Mouse (Mus musculus) kidney, embryonic 14.5 days (tissue): ENCODE measurements around the gene Kcnn3. TPM values are rescaled to one million over a fixed set of nuclear protein-coding genes. Genes with fewer than 3 reads are reported as not detected.

ENCODE experiments used
- ATAC-seq: fragments of 200-750 bp; cut with Nextera tagmentation; 2 replicates; pipeline ENCODE4 v1.8.0; 2017; ENCODE audit warnings: moderate number of reproducible peaks, mild to moderate bottlenecking, moderate TSS enrichment, moderate library complexity; ENCODE audit not compliant: low FRiP score, low TSS enrichment
- H3K27ac ChIP-seq: fragments of 300-500 bp; sonication (generic); 2 replicates; pipeline ENCODE4 v1.5.1; 2014; ENCODE audit warnings: low read depth, mild to moderate bottlenecking, low read length, moderate library complexity, mixed read lengths
- H3K27me3 ChIP-seq: fragments of 300-500 bp; sonication (generic); 2 replicates; pipeline ENCODE4 v1.6.1; 2014; ENCODE audit warnings: mild to moderate bottlenecking, low read length; ENCODE audit not compliant: control insufficient read depth, insufficient read depth
- H3K36me3 ChIP-seq: fragments of 300-500 bp; sonication (generic); 2 replicates; pipeline ENCODE4 v1.6.1; 2014; ENCODE audit warnings: low read length, mixed read lengths; ENCODE audit not compliant: control insufficient read depth, insufficient read depth
- H3K4me1 ChIP-seq: fragments of 300-500 bp; sonication (generic); 2 replicates; pipeline ENCODE4 v1.6.1; 2014; ENCODE audit warnings: low read length, mixed read lengths; ENCODE audit not compliant: control insufficient read depth, insufficient read depth
- H3K4me2 ChIP-seq: fragments of 300-500 bp; sonication (generic); replicated peaks from 2 replicates; pipeline ENCODE4 v1.6.1; 2014; ENCODE audit warnings: low read depth, mild to moderate bottlenecking, low read length
- H3K4me3 ChIP-seq: fragments of 300-500 bp; sonication (generic); 2 replicates; pipeline ENCODE4 v1.5.1; 2014; ENCODE audit warnings: mild to moderate bottlenecking, low read length
- H3K9ac ChIP-seq: fragments of 300-500 bp; sonication (generic); 2 replicates; pipeline ENCODE4 v1.6.1; 2014; ENCODE audit warnings: low read depth, mild to moderate bottlenecking, low read length, moderate library complexity
- H3K9me3 ChIP-seq: fragments of 300-500 bp; sonication (generic); 2 replicates; pipeline ENCODE4 v1.6.1; 2016; ENCODE audit warnings: low read length; ENCODE audit not compliant: control insufficient read depth
- WGBS: fragments of 180-500 bp; shearing (Covaris S2); extraction: QIAGEN DNeasy Blood & Tissue Kit; methylation state at CpG from one replicate; pipeline ENCODE4 v1.1.7; 2014; 5-methylcytosine and 5-hydroxymethylcytosine counted together
- polyA plus RNA-seq: library from polyadenylated mRNA; unstranded; fragments of >200 nt; fragmentation: Nextera tagmentation; extraction: Ambion mirVana; gene quantifications from 2 replicates; pipeline ENCODE4 v1.2.1, GENCODE M21; 2014

The Kcnn3 gene
- polyA plus RNA-seq, 1 experiment from 2014 or later: 2.1 TPM

- no peak overlapping the region for H3K4me2 ChIP-seq
- no peak for ATAC-seq
- H3K9me3 ChIP-seq: no peaks in the 10 kb centered on the region
- no peak overlapping the region for H3K9ac ChIP-seq
- no peaks in the 10 kb centered on the region for H3K36me3 ChIP-seq
- peaks cover 9% of the 10 kb centered on the region; the same call in 1 of the 2 replicates for H3K4me1 ChIP-seq
- 29% methylated on average over 4 of the region's 4 CpGs for WGBS
- no peaks in the 10 kb centered on the region for H3K27me3 ChIP-seq
- H3K27ac ChIP-seq: no peak overlapping the region
- H3K4me3 ChIP-seq: no peak overlapping the region
These were observed 103.6 kb downstream of the Kcnn3 start for GRCm38 (mm10) chr3:89623531-89623930.

GRCm38 (mm10) chr3:89624001-89624400 lies 104.0 kb downstream of the Kcnn3 start:
- Histone ChIP-seq H3K4me1 (peaks cover 9% of the 10 kb centered on the region; the same call in 1 of the 2 replicates), H3K9ac (no peak overlapping the region), H3K27ac (no peak overlapping the region), H3K27me3 (no peaks in the 10 kb centered on the region), H3K36me3 (no peaks in the 10 kb centered on the region), H3K9me3 (no peaks in the 10 kb centered on the region), H3K4me2 (no peak overlapping the region), H3K4me3 (no peak overlapping the region)
- 81% methylated on average over 6 of the region's 6 CpGs for WGBS
- ATAC-seq: no peak

- peaks cover 9% of the 10 kb centered on the region; the same call in 1 of the 2 replicates for H3K4me1 ChIP-seq
- no peaks in the 10 kb centered on the region for H3K9me3 ChIP-seq
- no peak overlapping the region for H3K27ac ChIP-seq
- H3K27me3 ChIP-seq: no peaks in the 10 kb centered on the region
- H3K9ac ChIP-seq: no peak overlapping the region
- 86% methylated on average over 5 of the region's 5 CpGs for WGBS
- no peak overlapping the region for H3K4me3 ChIP-seq
- no peaks in the 10 kb centered on the region for H3K36me3 ChIP-seq
- no peak overlapping the region for H3K4me2 ChIP-seq
- ATAC-seq: no peak
These were observed 105.0 kb downstream of the Kcnn3 start for GRCm38 (mm10) chr3:89624814-89625445.

DNA sequence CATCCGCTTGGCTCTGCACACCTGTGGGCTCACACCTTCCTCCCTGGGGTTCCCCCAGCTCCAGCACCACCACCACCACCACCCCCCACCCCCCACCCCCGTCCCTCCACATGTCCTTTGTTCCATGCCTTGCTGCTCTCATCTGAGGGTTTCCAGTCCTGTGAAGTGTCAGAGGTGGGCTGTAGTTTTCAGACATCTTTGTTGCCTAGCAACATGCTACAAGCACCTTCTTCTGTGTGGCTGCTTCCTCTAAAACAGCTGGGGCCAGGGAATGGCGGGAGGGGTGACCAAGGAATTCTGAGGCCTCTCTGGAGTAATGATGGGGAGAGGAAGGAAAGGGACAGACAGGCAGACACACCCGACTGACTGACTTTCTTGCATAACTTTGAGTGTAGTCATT lies 106.6 kb downstream of the Kcnn3 start:
- no peaks in the 10 kb centered on the region for H3K9me3 ChIP-seq
- H3K4me2 ChIP-seq: no peak overlapping the region
- no peak overlapping the region for H3K9ac ChIP-seq
- no peak overlapping the region for H3K27ac ChIP-seq
- H3K4me3 ChIP-seq: no peak overlapping the region
- H3K4me1 ChIP-seq: peaks cover 12% of the 10 kb centered on the region; the same call in 1 of the 2 replicates
- H3K27me3 ChIP-seq: no peaks in the 10 kb centered on the region
- ATAC-seq: no peak
- 54% methylated on average over 4 of the region's 4 CpGs for WGBS
- H3K36me3 ChIP-seq: no peaks in the 10 kb centered on the region

DNA sequence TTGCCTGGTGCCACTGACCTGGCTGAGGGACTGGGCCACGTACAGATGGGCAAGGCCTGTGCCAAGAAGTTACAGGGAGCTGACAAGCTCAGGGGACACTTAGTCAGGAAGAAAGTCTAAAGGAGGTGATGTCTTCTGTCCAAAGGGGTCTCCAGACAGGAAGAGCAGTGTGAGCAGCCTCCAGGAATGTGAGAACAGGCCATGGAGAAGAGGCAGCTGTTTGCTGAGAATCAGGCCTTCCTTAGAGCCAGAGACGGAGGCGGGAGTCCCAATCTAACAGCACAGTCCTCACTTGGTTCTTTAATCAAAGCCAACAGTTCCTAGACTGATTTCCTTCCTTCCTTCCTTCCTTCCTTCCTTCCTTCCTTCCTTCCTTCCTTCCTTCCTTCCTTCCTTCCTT lies 109.8 kb downstream of the Kcnn3 start:
- peak; percentile 21; the same call in 1 of the 2 replicates for ATAC-seq
- Histone ChIP-seq H3K4me3 (no peak overlapping the region), H3K27ac (peak overlapping the region; percentile 13; the same call in 1 of the 2 replicates), H3K27me3 (no peaks in the 10 kb centered on the region), H3K9me3 (no peaks in the 10 kb centered on the region), H3K36me3 (no peaks in the 10 kb centered on the region), H3K9ac (no peak overlapping the region), H3K4me2 (no peak overlapping the region), H3K4me1 (peaks cover 13% of the 10 kb centered on the region; the same call in 1 of the 2 replicates)
- WGBS: 71% methylated on average over 3 of the region's 3 CpGs

- 55% methylated on average over 5 of the region's 5 CpGs for WGBS
- no peaks in the 10 kb centered on the region for H3K36me3 ChIP-seq
- H3K4me3 ChIP-seq: no peak overlapping the region
- H3K4me1 ChIP-seq: peaks cover 9% of the 10 kb centered on the region; the same call in 1 of the 2 replicates
- no peak overlapping the region for H3K27ac ChIP-seq
- H3K27me3 ChIP-seq: no peaks in the 10 kb centered on the region
- no peaks in the 10 kb centered on the region for H3K9me3 ChIP-seq
- no peak overlapping the region for H3K9ac ChIP-seq
- ATAC-seq: no peak
- H3K4me2 ChIP-seq: no peak overlapping the region
These were observed 111.8 kb downstream of the Kcnn3 start for GRCm38 (mm10) chr3:89631750-89632149.

GRCm38 (mm10) chr3:89633531-89633930 lies 113.6 kb downstream of the Kcnn3 start:
- H3K9me3 ChIP-seq: no peaks in the 10 kb centered on the region
- WGBS: 81% methylated on average over 6 of the region's 6 CpGs
- H3K4me2 ChIP-seq: no peak overlapping the region
- H3K36me3 ChIP-seq: no peaks in the 10 kb centered on the region
- peaks cover 9% of the 10 kb centered on the region; the same call in 1 of the 2 replicates for H3K4me1 ChIP-seq
- no peak overlapping the region for H3K4me3 ChIP-seq
- no peak overlapping the region for H3K27ac ChIP-seq
- no peak for ATAC-seq
- H3K27me3 ChIP-seq: no peaks in the 10 kb centered on the region
- H3K9ac ChIP-seq: no peak overlapping the region

DNA sequence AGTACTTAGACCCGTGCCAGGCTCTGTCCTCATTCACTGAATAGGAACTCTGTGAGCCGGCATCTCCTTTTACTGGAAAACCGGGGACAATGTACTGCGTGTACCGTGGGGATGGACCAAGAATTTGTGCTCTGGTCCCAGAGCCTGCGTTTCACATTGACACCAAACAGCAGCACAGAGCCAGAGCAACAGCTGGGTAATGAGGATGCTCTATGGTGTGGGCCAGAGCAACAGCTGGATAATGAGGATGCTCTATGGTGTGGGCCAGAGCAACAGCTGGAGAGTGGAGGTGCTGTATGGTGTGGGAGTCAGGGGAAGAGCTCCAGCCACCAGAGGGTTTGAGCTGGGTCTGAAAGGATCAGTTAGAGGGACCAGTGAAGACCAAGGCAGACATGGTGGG lies 114.0 kb downstream of the Kcnn3 start:
- Histone ChIP-seq H3K4me2 (no peak overlapping the region), H3K4me1 (peaks cover 9% of the 10 kb centered on the region; the same call in 1 of the 2 replicates), H3K36me3 (no peaks in the 10 kb centered on the region), H3K27ac (no peak overlapping the region), H3K9me3 (no peaks in the 10 kb centered on the region), H3K9ac (no peak overlapping the region), H3K27me3 (no peaks in the 10 kb centered on the region), H3K4me3 (no peak overlapping the region)
- WGBS: 89% methylated on average over 6 of the region's 6 CpGs
- ATAC-seq: no peak

GRCm38 (mm10) chr3:89640804-89641203 lies 120.8 kb downstream of the Kcnn3 start:
- peak; percentile 20; the same call in 1 of the 2 replicates for ATAC-seq
- 31% methylated on average over 3 of the region's 3 CpGs for WGBS

More at GRCm38 (mm10) chr3:89640804-89641203, 120.8 kb downstream of the Kcnn3 start:
- no peak overlapping the region for H3K9ac ChIP-seq
- H3K4me2 ChIP-seq: no peak overlapping the region
- no peaks in the 10 kb centered on the region for H3K4me1 ChIP-seq
- H3K9me3 ChIP-seq: no peaks in the 10 kb centered on the region
- no peak overlapping the region for H3K4me3 ChIP-seq
- H3K27ac ChIP-seq: no peak overlapping the region
- no peaks in the 10 kb centered on the region for H3K27me3 ChIP-seq
- H3K36me3 ChIP-seq: no peaks in the 10 kb centered on the region
